Mouse (Mus musculus) embryo, embryonic 9.5 days (tissue): ENCODE data around the gene Rora.

Source experiments
- DNase-seq: peaks from one replicate; pipeline ENCODE4 v3.0.0-alpha.2; 2017; ENCODE audit errors: extremely low spot score

The Rora gene

DNA sequence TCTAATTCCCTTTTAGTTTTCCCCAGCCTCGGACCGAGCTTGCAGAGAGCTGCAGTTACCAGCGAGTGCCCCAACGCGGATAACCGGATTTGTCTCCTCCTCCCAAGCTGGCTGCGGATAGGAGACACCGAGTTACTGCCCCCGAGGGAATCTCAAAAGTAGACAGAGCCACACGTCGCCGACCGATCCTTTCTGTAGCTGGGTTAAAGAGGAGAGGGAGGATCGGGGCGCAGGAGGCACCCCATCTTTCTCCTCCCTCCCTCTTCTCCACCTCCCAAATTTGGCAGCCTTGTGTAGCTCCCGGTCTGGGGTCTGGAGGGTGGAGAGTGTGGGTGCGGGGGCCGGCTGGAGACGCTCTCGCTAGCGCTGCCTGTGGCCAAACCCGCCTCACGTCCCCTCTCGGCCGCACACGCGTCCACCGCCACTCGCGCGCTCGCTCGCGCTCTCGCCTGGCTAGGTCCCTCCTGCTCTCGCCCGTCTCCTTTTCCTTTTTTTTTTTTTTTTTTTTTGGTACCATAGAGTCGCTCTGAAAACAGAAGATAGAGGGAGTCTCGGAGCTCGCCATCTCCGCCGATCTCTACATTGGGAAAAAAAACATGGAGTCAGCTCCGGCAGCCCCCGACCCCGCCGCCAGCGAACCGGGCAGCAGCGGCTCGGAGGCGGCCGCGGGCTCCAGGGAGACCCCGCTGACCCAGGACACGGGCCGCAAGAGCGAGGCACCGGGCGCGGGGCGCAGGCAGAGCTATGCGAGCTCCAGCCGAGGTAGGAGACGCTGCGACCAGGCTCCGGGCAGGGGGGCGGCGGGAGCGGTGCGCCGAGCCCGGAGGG is at the start of gene Rora:
Gene Rora, plus strand, starts transcription at position 576 of the 828 bp plus-strand sequence.
- peak; percentile 80 for DNase-seq

GRCm38 (mm10) chr9:68614006-68614405 is 39.6 kb upstream of the Rora start:
- no peak for DNase-seq

- DNase-seq: no peak
Observed at GRCm38 (mm10) chr9:68617116-68617515, 36.5 kb upstream of the Rora start.

GRCm38 (mm10) chr9:68620036-68620435 is 33.5 kb upstream of the Rora start:
- no peak for DNase-seq

GRCm38 (mm10) chr9:68620441-68620840 is 33.1 kb upstream of the Rora start:
- DNase-seq: no peak

DNA sequence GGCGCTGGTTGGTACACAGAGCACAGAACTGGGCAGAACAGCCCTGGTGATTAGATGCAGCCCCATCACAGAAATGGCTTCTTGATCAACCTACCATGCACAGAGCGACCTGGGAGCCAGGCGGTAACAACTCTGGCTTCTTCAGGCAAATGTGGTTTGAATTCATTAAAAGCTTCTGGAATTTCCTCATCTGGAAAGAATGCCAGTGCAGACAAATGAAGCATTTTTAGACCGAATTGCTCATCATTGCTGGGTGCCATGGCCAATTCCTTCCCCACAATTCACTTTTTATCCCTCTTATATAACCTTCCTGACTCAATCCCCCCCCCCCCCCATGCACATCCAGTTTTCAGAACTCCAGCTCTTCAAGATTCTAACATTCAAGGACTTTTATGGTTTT is 28.6 kb upstream of the Rora start:
- no peak for DNase-seq

GRCm38 (mm10) chr9:68637301-68637700 is 16.3 kb upstream of the Rora start:
- DNase-seq: no peak

GRCm38 (mm10) chr9:68641123-68641522 is 12.5 kb upstream of the Rora start:
- DNase-seq: no peak

GRCm38 (mm10) chr9:68648061-68648460 is 5.5 kb upstream of the Rora start:
- DNase-seq: no peak

- peak; percentile 69 for DNase-seq
Observed at GRCm38 (mm10) chr9:68654039-68654332, 400 bp downstream of the Rora start.

DNA sequence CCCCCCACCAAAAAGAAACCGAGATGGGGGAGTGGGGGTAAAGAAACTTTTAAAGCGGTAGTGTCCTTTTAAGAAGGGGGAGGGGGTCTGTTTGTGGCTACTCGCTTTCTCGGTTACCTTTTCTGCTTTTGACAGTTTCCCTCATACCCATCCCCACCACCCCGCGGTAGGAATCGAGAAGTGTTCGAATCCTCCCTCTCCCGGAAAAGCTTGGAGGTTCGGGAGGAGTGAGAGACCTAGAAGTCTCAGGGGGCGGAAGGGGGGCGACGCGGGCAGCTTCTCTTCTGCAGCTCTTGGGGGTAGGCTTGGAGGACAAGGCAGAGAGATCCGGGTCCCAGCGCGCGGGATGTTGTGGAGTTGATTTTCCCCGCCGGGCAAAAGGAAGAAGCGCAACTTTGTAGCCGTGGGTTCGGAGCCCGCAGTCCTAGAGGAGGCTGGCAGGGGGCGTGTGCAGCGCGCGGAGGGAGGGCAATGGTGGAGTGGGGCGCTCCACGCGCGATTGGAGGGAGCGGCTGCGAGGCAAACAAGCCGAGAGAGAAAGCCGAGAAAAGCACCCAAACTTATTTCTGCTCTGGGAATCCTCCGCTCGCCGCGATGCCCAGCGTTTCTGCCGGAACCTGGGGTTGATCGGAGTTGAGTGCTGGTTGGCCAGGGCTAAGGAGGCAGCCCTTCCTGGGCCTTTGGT is 889 bp downstream of the Rora start:
- DNase-seq: peak; percentile 56

GRCm38 (mm10) chr9:68655018-68656005 is 1.7 kb downstream of the Rora start:
- DNase-seq: peak; percentile 49

DNA sequence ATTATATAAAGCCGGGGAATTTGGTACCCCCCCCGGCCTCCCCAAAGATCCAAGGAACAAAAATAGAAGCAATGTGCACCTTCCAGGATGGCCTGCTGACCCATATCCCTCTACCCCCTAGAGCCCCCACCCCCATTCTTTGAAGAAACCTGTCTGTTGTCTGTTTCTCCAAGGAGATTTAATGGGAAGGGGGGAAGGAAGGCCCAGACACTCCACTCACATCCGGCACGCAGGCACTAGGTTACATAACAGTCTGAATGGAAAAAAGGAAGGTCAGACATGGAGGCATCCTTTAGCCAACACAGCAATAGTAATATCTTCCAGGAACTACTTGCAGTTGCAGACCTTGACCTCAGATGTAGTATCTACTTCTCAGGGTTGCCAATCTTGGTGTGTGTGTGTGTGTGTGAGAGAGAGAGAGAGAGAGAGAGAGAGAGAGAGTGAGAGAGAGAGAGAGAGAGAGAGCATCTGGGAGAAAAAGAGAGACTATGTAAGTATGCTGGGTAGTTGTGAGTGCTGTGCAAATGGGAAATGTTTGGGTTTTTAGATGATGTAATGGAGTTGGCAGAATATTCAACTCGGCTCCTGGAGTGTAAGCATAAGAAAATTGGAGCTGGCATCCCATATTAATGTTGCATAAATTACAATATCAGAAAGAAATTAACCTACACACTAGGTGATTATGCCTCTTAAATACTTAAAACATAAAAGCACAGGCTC is 2.6 kb downstream of the Rora start:
- DNase-seq: no peak

DNA sequence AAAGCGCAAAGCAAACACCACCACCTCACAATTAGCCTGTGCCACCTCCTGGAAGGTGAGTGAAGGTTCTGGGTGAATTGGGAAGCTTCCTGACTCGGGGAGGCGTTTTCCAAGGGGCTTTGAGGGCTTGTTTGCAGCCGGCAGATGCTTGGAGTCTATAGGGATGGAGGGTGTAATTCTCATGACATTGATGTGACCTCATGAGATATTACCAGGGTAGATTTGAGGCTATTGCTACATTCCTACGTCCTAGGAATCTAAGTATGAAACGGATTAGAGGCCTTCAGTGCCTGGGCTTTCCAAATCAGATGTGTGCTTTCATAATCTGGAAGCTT is 3.2 kb downstream of the Rora start:
- DNase-seq: no peak

GRCm38 (mm10) chr9:68670731-68671130 is 17.1 kb downstream of the Rora start:
- no peak for DNase-seq

DNA sequence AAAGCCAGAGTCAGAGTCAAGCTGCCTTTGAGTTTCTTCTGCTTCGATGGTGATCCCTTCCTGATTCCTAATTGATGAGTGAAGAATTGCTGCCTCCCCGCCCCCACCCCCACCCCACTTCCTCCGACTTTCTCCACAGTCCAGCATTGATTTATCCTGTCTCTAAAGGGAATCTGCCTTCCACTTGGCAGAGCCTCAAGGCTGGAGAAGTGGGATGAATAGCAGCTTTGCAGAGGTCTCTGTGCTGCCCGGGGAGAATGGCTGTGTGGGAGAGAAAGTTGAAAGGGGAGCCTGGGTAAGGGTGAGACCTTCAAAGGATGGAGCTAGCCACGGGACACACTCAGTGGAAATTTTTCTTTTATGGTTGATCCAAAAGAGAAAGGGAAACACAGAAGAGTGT is 18.9 kb downstream of the Rora start:
- DNase-seq: no peak

DNA sequence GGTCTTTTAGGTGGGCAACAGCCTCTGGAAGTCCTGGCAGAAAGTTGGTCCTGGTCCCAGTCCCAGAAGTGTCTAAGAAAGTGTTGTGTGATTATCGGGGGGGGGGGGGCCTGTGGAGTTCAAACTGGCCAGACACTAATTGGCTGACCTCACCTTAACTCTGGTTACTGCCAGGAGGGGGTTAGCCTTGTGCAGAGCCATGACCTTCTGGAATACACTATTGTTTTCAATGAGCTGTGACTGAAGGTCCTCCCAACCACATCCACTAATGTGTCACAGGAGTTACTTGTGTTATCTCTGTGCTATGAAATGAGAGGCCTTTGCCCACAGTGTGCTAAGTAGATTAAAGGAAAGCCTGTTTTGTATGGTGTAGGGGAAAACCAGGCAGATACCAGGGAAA is 19.6 kb downstream of the Rora start:
- DNase-seq: no peak

GRCm38 (mm10) chr9:68679871-68680374 is 26.3 kb downstream of the Rora start:
- no peak for DNase-seq

GRCm38 (mm10) chr9:68683938-68684337 is 30.4 kb downstream of the Rora start:
- no peak for DNase-seq

GRCm38 (mm10) chr9:68685562-68685961 is 32.0 kb downstream of the Rora start:
- DNase-seq: no peak

DNA sequence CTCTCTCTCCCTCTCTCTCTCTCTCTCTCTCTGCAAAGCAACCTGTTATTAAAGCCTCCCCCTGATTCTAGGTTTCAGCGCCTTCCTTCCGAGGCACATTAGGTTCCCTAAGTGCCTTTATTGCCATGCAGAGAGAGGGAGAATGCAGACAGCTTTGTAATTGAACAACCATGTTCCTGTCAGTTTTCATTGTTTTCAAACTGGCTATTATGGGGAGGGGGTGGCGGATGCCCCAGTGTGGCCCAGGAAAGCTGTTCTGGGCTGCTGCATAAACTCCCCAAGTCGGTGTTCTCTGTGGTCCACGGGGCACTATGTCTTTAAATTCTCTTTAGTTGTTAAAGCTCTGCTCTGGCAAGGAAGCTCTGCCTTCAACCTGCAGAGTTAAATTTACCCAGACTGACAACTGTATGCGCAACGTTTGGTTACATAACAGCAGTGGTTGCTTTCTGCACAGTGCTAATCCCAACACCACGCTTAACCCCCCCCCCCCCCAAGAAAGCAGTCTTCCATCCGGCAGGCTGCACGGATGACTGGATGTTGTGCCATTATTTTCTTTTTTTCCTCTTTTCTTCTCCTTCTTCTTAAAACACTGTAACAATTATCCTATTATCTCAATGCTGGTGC is 33.8 kb downstream of the Rora start:
- DNase-seq: no peak
